Mouse (Mus musculus): ENCODE data around the gene Lbp.

Gene Lbp

GRCm38 (mm10) chr2:158308276-158308675, 2.0 kb downstream of the Lbp start:
- no peak for DNase-seq (ENCODE audit: low spot score)

- DNase-seq (ENCODE audit: low spot score), result no peak
Observed at GRCm38 (mm10) chr2:158313089-158313488, 6.8 kb downstream of the Lbp start.

- DNase-seq (ENCODE audit: low spot score), result no peak
Observed at GRCm38 (mm10) chr2:158316371-158316770, 10.1 kb downstream of the Lbp start.

DNA sequence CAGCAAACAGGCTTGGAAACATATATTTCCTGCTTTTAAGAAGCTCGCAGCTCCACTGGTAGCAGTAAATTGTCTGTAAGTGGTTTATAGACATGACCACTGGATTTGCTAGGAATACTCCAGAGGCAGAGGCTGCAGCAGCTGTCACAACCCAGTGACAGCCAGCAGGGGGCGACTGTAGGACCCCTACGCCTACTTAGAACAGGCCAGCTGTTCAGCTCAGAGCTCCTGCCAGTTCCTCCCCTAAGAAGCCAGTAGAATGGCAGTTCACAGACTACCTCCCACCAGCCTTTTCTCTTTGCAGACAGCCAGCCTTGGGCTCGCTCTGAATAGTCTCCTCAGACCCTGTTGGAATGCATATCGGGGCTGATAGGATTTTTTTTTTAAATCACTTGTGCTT, 10.7 kb downstream of the Lbp start:
- DNase-seq (ENCODE audit: low spot score), result peak; percentile 66

GRCm38 (mm10) chr2:158321596-158321995, 15.3 kb downstream of the Lbp start:
- no peak for DNase-seq (ENCODE audit: low spot score)

DNA sequence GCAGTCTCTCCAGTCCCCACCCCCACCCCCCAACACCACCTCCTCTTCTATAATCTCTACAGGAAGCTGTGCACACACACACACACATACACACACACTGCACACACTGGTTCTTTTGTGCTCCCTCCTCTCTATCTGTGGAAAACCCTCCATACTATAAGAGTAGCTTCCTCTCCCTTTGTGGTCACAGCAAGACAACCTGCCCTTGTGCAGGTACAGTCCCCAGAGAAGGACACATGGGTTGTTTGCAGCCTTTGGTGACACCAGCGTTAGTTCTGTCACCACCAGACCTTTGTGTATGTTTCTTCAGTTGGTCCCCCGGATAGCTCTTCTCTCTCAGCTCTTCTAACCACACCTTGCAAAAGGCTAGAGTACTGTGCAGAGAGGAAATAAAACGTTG, 16.6 kb downstream of the Lbp start:
- DNase-seq (ENCODE audit: low spot score), result no peak

GRCm38 (mm10) chr2:158324531-158325190, 18.4 kb downstream of the Lbp start:
- no peak for DNase-seq (ENCODE audit: low spot score)

- DNase-seq (ENCODE audit: low spot score), result no peak
Observed at GRCm38 (mm10) chr2:158325609-158326008, 19.3 kb downstream of the Lbp start.

DNA sequence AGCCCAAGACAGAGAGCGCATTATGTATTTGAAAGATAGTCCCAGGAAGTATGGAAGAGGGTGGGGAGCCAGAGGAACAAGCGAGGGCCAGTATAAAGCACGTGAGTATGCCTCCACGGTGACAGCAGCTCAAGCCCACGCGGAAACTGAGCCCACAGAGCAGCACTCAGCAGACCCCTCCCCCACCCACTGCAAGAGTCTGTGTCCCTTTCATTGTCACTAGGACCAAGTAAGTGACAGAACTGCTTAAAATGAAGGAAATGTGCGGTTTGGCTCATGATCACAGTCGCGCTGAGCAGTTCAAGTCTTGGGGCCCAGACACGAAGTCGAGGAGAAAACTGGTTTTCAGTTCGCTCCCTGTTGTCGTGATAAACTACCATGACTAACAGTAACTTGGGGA, 28.1 kb downstream of the Lbp start:
- no peak for DNase-seq (ENCODE audit: low spot score)

- no peak for DNase-seq (ENCODE audit: low spot score)
Observed at GRCm38 (mm10) chr2:158337698-158338097, 31.4 kb downstream of the Lbp start.

- DNase-seq (ENCODE audit: low spot score), result peak; percentile 55
Observed at GRCm38 (mm10) chr2:158339948-158340564, 33.8 kb downstream of the Lbp start.

DNA sequence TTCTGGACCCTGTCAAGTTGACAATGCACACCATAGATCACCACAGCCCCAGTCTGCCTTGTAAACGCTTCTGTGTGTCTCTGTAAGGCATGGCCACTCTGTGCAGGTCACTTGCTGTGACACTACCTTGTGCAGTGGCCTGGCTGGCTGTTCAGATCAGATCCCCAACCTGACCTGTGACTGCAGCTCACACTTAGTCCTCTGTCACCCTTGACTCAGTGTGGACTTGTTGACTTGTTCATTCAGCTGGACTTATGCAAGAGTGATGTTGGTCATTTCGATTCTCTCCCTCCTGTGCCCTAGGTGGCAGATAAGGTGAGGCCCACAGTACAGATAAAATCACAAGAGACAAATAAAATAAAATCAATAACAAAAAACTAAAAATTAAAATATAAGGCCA, 35.0 kb downstream of the Lbp start:
- no peak for DNase-seq (ENCODE audit: low spot score)

GRCm38 (mm10) chr2:158343495-158343894, 37.2 kb downstream of the Lbp start:
- DNase-seq (ENCODE audit: low spot score), result no peak

DNA sequence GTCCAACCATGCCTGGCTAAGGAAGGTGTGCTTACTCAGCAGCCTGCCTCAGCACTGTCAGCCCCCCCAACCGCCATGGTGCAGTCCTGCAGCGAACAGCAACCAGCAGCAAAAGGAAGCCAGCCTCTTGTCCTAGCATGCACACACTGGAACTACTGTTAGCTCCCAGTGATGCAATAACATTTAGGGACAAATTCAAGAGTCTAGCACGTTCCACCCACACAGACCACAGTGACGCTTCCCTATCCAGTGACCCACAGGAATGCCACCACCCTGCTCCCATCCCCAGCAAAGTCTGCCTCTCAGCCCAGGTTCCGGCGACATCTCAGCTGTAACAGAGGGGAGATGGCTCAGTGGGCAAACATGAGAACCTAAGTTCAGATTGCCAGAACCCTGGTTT, 40.2 kb downstream of the Lbp start:
- no peak for DNase-seq (ENCODE audit: low spot score)

- peak; percentile 65 for DNase-seq (ENCODE audit: low spot score)
Observed at GRCm38 (mm10) chr2:158347868-158348267, 41.6 kb downstream of the Lbp start.

DNA sequence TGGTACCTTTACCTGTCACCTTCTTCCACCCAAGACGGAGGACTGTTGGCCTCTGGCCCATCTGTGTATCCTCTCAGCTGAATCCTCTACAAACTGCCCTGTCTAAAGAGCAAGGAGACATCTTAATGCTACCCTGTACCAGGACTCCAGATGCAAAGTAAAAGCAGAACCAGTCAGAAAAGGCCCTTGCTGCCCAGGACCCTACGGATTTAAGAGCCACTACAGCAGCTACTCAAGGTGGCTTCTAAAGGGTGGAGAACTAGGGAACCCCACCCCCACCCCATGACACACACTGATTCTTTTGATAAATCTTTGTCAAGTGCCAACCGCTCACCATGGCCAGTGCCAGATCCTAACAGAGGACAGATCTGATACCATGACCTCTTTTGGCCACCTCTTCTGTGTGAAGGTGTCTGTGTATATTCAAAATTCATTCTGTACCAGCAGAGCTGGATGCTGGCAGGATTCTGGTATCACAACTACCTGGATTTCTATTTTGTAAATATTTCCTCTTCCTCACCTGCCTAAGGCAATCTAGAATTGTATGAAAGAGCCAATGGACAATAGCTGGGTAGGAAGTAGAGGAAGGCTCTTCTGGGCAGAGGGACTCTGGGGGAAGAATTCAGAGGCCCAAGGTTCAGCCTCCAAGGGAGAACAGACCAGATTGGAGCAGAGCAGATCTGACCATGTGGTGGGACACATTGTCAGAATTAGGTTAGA, 46.7 kb downstream of the Lbp start:
- DNase-seq (ENCODE audit: low spot score), result no peak

- DNase-seq (ENCODE audit: low spot score), result no peak
Observed at GRCm38 (mm10) chr2:158354348-158355114, 48.2 kb downstream of the Lbp start.

DNA sequence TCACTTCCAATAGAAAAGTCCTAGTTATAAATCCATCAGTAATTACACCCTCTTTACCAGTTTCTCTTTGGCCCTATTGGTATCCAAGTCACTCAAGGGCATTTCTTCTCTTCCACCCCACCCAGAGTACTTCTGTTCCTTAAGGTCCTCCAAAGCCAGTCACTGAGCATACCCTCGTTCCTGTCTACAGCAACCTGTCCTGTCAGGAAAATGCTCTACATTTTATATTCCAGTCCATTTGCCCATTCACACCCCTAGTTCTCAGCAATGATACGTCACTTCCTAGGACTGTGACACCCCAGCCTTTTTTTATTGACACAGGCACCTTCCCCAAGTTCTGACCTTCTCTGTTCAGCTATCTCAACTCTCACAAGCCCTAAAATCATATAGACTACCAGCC, 48.9 kb downstream of the Lbp start:
- DNase-seq (ENCODE audit: low spot score), result no peak

GRCm38 (mm10) chr2:158356121-158356520, 49.8 kb downstream of the Lbp start:
- DNase-seq (ENCODE audit: low spot score), result no peak

GRCm38 (mm10) chr2:158359757-158360620, 53.7 kb downstream of the Lbp start:
- no peak for DNase-seq (ENCODE audit: low spot score)

DNA sequence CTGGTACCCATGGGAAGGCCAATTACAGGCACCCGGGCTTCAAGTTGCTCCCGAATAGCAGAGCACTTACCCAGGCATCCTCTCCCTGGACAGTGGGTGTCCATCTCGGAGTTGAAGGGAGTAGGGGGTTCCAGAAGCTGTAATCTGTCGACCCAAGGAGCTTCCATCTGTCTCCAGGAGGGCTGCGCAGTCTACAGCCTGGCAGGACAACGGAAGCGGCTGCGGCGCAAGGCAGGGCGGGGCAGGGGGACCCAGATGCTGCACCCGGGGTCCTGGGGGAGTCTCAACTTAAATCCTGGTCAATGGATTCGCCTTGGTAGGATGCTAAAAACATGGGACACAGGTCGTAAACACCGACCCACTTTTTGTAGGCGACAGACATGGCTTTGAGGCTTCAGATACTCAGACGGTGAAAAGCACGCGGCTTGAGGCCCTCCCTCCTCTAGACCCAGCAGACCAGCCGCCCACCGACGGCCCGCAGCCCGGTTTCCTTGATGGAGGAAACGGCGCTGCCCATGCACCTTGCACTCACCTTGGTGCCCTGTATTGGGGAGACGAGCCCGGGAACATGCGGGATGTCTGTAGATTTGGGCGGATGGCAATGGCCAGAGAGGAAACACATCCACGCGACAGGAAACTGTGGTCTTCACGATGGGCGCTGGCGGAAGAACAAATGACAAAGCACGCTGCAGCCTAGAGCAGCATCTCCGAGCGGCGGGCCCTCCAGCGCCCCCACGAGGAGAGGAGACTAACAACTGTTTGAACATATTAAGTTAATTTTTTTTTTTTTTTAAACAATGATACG, 54.8 kb downstream of the Lbp start:
- peak; percentile 82 for DNase-seq (ENCODE audit: low spot score)
